Mouse (Mus musculus) thymus, postnatal 10 days (tissue): ENCODE data around the gene Gngt2.

Source experiments
- DNase-seq, 2 experiments: peaks; one replicate each; pipeline ENCODE4 v3.0.0; 2021; ENCODE audit warnings: low spot score in 2 of 2

Gngt2 gene

GRCm38 (mm10) chr11:95837059-95837458 lies at the start of gene Gngt2:
TSS of gene Gngt2 (plus strand) at chr11:95837216.
- no peak for DNase-seq

- no peak for DNase-seq
These were observed 47.5 kb upstream of the Gngt2 start for GRCm38 (mm10) chr11:95789451-95789891.

- DNase-seq = no peak
These were observed 45.2 kb upstream of the Gngt2 start for GRCm38 (mm10) chr11:95791787-95792186.

GRCm38 (mm10) chr11:95792950-95793509 lies 44.0 kb upstream of the Gngt2 start:
- DNase-seq = no peak

DNA sequence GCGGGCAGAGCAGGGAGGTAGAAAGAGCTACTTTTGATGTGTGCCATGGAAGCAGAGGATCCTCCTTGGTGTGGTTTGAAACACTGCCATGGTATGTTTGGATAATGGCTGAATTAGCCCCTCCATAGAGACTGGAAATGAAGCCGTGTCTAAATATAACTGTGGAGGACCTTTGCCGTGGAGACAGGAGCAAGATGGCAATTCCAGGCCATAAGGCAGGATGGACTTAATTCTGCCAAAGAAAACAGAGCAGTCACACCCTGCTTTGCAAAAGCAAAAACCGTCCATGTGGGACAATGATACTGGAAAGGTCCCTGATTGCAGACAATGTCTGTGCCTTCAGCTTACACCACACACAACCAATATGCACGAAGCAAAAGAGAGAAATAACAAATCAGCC lies 42.8 kb upstream of the Gngt2 start:
- DNase-seq = no peak

GRCm38 (mm10) chr11:95795582-95795981 lies 41.4 kb upstream of the Gngt2 start:
- no peak for DNase-seq

DNA sequence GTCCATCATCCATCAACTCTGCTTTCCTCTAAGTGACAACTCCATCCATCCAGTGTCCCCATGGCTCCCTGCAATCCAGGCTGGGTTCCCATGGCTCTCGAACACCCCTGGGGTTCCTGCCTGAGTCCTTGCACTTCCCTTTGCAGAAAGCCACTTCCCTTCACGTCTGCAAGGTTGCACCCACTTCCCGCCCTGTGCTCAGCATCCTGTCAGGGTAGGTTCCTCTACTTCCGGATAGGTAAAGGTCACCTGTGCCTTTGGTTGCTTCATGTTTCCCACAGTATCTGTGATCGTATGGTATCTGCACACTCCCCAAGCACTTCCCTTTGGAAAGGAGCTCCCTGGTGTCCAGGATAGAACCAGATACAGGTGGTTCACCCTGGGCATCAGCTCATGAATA lies 32.0 kb upstream of the Gngt2 start:
- peak; percentile 16 to 24 for DNase-seq

GRCm38 (mm10) chr11:95805527-95805926 lies 31.5 kb upstream of the Gngt2 start:
- DNase-seq = no peak

DNA sequence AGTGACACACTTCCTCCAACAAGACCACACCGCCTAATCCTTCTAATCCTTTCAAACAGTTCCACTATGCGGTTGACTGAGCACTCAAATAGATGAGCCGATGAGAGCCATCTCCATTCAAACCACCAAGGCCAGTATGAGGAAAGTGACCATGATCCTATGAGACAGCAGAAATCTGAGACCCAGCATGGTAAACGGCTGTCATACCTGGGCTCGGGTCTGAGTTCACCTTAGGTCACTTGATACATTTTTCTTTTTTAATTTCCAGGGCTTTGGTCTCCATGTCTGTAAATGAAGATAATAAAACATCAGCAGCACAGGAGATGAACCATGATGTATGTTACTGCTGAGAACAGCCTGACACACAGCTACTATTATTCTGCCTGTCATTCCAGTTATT lies 29.1 kb upstream of the Gngt2 start:
- DNase-seq = no peak

DNA sequence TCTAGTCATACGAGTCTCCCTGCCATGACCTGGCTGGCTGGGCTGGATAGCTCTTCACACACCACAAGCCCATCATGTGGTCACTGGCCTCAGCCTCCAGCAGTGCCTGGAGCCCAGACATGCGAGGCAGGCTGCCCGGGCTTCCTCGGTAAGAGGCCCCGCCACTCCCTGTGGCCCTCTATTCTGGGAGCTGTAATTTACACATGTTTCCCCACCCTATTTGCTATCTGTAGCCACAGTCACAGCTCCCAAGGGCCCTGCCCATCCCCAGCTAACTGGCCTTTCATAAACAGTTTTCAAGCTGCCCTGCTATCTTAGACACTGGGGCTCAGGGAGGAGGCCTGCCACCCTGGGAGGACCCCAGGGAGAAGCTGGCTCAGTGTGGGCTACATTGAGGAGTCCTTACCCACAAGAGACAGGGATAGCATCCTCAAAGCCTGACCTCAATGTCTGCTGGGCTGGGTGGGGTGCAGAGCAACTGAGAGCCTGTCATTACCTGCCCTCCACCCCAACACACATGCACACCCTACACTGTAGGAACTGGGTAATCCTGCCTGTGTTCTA lies 28.5 kb upstream of the Gngt2 start:
- DNase-seq = no peak

- no peak for DNase-seq
These were observed 27.4 kb upstream of the Gngt2 start for GRCm38 (mm10) chr11:95809603-95810002.

GRCm38 (mm10) chr11:95810828-95811227 lies 26.2 kb upstream of the Gngt2 start:
- no peak for DNase-seq

DNA sequence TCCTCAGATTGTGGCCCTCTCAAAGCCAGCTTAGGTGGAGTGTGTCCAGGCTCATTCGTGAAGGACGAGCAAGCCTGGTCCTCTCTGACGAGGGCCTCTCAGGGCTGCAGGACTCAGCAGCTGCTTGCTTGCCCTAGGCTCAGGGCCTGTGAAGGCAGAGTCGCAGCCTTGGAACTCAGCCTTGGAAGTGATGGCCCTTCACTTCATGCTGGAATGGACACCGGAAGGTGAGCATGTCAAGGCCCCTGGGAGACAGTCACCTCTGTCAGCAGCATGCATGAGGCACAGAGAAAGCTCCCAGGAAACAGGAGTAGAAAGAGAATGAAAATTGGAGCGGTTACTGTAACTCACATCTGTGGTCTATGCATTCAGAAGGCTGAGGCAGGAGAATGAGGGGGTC lies 25.3 kb upstream of the Gngt2 start:
- no peak for DNase-seq

DNA sequence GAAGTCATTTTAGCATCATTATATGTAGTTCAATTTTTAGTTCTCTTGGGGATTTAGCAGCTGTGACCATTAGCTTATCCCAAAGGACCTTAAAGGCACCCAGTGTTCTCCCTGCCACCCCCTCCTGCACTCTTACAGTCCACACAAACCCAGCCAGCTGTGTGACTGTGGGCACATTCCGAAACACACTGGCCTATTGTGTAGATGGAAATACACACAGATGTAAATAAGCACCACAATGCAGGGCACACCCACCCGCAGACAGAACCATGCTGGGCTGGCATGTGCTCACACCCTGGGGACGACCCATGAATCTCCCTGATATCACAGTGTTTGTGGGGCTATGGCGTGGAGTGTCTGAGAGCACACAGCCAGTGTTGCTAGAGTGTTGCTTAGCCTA lies 24.8 kb upstream of the Gngt2 start:
- DNase-seq = no peak

DNA sequence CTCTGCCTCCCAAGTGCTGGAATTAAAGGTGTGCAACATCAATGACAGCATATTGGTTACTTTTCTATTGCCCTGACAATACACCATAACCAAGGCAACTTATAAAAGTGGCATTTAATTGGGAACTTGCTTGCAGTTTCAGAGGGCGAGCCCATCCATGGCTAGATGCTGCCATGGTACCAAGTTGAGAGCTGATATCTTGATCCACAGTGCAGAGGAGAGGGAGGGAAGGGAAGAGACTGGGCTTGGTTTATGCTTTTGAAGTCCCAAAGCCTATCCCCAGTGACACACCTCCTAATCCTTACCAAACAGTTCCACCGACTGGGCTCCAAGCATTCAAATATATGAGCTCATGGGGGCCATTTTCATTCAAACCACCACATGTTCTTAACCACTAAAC lies 22.9 kb upstream of the Gngt2 start:
- DNase-seq = no peak

DNA sequence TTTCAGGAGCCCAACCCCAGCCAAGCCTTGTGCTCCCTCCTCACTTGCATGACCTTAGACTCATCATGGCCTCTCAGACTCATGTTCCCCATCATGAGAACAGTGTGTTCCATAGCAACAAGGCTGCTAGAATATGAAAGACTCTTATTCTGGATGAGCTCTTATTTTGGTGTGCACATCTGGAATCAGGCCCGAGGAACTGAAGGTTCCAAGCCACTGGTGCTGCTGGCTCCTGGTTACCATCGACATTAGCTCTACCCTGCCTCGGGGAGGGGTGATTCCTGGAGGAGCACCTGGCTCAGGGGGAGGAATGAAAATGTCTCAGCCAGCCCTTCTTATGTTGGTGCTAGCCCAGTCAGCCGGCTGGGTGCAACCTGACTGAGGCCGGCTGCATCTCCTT lies 22.2 kb upstream of the Gngt2 start:
- no peak for DNase-seq

- no peak for DNase-seq
These were observed 21.6 kb upstream of the Gngt2 start for GRCm38 (mm10) chr11:95815412-95815811.

DNA sequence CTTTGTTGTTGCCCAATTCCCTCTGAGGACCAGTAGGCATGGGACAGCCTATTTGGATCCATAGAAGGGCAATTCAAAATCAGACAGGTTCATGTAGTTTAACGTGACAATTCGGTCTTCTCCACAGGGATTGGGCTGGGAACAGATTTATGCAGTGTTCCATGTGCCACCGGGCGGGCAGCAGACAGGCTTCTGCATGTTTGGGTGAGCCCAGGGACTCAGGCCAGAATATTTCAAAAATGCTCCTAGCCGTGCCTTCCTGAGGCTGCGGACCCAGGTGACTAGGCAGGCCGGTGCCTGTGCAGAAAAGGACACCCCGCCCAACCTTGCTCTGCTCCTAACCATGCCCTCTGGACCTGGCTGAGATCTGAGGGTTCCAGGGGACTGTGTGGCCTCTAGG lies 17.9 kb upstream of the Gngt2 start:
- no peak for DNase-seq

GRCm38 (mm10) chr11:95821511-95821910 lies 15.5 kb upstream of the Gngt2 start:
- no peak for DNase-seq

DNA sequence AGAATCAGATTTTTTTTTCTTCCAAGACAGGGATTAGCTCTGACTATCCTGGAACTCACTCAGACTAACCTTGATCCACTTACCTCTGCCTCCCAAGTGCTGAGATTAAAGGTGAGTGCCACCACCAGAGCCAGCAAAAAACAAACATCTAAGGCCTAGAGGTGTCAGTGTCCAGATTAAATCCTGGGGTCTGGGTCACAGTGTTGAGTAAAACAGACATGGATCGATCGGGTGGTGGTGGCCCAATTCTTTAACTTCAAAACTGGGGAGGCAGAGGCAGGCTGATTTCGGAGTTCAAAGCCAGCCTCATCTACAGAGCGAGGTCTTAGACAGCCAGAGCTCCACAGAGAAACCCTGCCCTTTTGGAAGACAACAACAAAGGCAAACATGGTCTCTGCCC lies 14.6 kb upstream of the Gngt2 start:
- DNase-seq = no peak

DNA sequence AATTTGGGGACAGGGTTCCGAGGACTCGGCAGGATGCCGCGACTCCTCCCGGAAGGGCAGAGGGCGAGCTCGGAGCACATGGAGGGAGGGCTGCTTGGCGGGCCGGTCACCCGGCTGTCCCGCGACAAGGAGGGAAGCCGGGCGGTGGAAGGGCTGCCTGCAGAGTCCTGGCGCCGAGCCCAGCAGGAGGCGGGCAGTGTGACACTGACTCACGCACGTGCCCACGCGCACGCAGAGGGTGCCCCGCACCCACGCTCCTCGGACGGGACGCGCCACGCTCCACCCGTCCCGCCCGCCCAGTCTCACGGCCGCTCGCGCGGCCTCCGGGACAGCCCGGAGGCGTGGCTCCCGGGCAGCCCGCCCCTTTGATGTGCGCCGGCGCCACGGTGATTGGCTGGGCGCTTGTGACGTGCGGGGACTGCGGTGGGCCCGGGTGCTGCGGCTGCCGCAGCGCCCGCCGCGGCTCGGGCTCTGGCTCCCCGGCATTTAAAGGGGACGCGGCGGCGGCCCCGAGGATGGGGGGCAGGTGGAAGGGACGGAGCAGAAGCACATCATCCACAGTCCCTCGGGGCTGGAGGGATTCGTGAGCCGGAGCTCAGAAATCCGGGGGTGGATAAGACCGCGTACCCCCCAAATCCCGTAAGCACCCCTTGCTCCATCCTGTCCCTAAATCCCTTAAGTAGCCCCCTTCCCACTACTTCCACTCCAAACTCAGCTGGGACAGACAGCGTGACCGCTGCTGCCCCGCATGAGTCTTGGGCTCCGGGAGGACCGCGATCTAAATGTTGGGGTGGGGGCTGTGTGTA lies 12.7 kb upstream of the Gngt2 start, which contains the start of gene Phospho1:
Phospho1 (plus strand) TSS at position 429 of the 806 bp plus-strand sequence.
- peak; percentile 83 to 90 for DNase-seq

DNA sequence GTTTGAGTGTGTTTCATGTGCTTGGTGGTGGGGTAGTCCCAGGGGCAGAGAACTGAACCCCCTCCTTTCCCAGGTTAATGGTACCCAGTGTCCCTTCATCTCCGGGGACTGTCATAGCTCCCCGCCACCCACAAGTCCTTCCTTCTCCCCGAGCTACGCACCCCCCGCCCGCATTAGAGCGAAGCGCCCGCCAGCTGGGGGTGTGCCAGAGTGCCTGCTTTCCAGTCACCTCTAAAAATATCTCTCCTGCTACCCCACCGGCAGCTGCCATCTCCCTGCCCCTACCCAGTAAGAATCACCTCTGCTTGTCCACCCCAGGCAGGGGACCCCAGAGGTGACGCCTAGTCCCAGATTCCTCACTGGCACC lies 12.2 kb upstream of the Gngt2 start:
- no peak for DNase-seq

DNA sequence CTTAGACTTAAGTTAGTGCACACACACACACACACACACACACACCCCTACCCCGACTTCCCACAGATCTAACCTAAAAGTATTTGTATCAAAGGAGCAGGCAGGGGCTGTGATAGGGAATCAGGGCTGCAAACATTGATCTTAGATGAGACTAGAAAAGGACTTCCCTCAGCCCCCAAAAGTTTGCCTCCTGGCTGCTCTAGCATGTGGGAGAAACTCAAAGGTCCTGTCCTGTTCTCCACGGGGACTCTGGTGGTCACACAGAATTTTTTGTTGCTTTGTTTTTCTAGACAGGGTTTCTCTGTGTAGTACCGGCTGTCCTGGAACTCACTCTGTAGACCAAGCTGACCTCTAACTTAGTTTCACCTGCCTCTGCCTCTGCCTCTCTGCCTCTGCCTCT lies 11.4 kb upstream of the Gngt2 start:
- no peak for DNase-seq
